Mouse (Mus musculus) heart, embryonic 15.5 days (tissue): ENCODE data around the gene Mfap3l. TPM values are rescaled to one million over a fixed set of nuclear protein-coding genes. Genes with fewer than 3 reads are reported as not detected.

ENCODE experiments used
- ATAC-seq: fragments of 200-750 bp; cut with Nextera tagmentation; replicated peaks from 2 replicates; pipeline ENCODE4 v1.8.0; 2017; ENCODE audit warnings: low read depth, moderate TSS enrichment; ENCODE audit not compliant: insufficient number of reproducible peaks, insufficient read depth, low FRiP score
- H3K27ac ChIP-seq: fragments of 300-500 bp; sonication (generic); 2 replicates; pipeline ENCODE4 v1.5.1; 2015; ENCODE audit warnings: mild to moderate bottlenecking, inconsistent platforms
- H3K27me3 ChIP-seq: fragments of 300-500 bp; sonication (generic); 2 replicates; pipeline ENCODE4 v1.6.1; 2015; ENCODE audit warnings: inconsistent platforms
- H3K36me3 ChIP-seq: fragments of 300-500 bp; sonication (generic); 2 replicates; pipeline ENCODE4 v1.6.1; 2015; ENCODE audit warnings: mild to moderate bottlenecking, inconsistent platforms
- H3K4me1 ChIP-seq: fragments of 300-500 bp; sonication (generic); replicated peaks from 2 replicates; pipeline ENCODE4 v1.6.1; 2015; ENCODE audit warnings: inconsistent platforms
- H3K4me2 ChIP-seq: fragments of 300-500 bp; sonication (generic); 2 replicates; pipeline ENCODE4 v1.6.1; 2015; ENCODE audit warnings: inconsistent platforms, mild to moderate bottlenecking, moderate library complexity
- H3K4me3 ChIP-seq: fragments of 300-500 bp; sonication (generic); 2 replicates; pipeline ENCODE4 v1.5.1; 2015; ENCODE audit warnings: mild to moderate bottlenecking, inconsistent platforms
- H3K9ac ChIP-seq: fragments of 300-500 bp; sonication (generic); 2 replicates; pipeline ENCODE4 v1.6.1; 2015; ENCODE audit warnings: mild to moderate bottlenecking, inconsistent platforms
- H3K9me3 ChIP-seq: fragments of 300-500 bp; sonication (generic); replicated peaks from 2 replicates; pipeline ENCODE4 v1.6.1; 2016; ENCODE audit warnings: inconsistent platforms
- WGBS: fragments of 180-500 bp; shearing (Covaris S2); methylation state at CpG from one replicate; pipeline ENCODE4 v1.1.7; 2015; ENCODE audit warnings: mixed read lengths; 5-methylcytosine and 5-hydroxymethylcytosine counted together
- polyA plus RNA-seq: library from polyadenylated mRNA; unstranded; fragments of >200 nt; fragmentation: Nextera tagmentation; extraction: Ambion mirVana; gene quantifications from 2 replicates; pipeline ENCODE4 v1.2.1, GENCODE M21; 2015

The Mfap3l gene
- polyA plus RNA-seq, 1 experiment from 2014 or later, result 0.67 TPM

- ATAC-seq, result no peak
- H3K4me3 ChIP-seq, result no peak overlapping the region
- 87% methylated on average over 8 of the region's 8 CpGs for WGBS
- no peak overlapping the region for H3K27ac ChIP-seq
- no peaks in the 10 kb centered on the region for H3K36me3 ChIP-seq
- no peaks in the 10 kb centered on the region for H3K9me3 ChIP-seq
- H3K4me2 ChIP-seq, result no peak overlapping the region
- H3K9ac ChIP-seq, result no peak overlapping the region
- no peaks in the 10 kb centered on the region for H3K27me3 ChIP-seq
- no peaks in the 10 kb centered on the region for H3K4me1 ChIP-seq
Observed at GRCm38 (mm10) chr8:60711516-60712086, 79.0 kb downstream of the Mfap3l start.

GRCm38 (mm10) chr8:60714724-60715123 is 82.1 kb downstream of the Mfap3l start:
- H3K36me3 ChIP-seq, result no peaks in the 10 kb centered on the region
- no peaks in the 10 kb centered on the region for H3K9me3 ChIP-seq
- no peaks in the 10 kb centered on the region for H3K4me1 ChIP-seq
- H3K27me3 ChIP-seq, result no peaks in the 10 kb centered on the region
- WGBS, result 77% methylated on average over 3 of the region's 3 CpGs
- no peak overlapping the region for H3K4me2 ChIP-seq
- H3K9ac ChIP-seq, result no peak overlapping the region
- H3K27ac ChIP-seq, result no peak overlapping the region
- H3K4me3 ChIP-seq, result no peak overlapping the region
- no peak for ATAC-seq

- no peaks in the 10 kb centered on the region for H3K4me1 ChIP-seq
- H3K4me2 ChIP-seq, result no peak overlapping the region
- ATAC-seq, result no peak
- H3K27me3 ChIP-seq, result no peaks in the 10 kb centered on the region
- H3K9me3 ChIP-seq, result no peaks in the 10 kb centered on the region
- no peak overlapping the region for H3K27ac ChIP-seq
- H3K36me3 ChIP-seq, result no peaks in the 10 kb centered on the region
- 56% methylated on average over 3 of the region's 3 CpGs for WGBS
- no peak overlapping the region for H3K4me3 ChIP-seq
- no peak overlapping the region for H3K9ac ChIP-seq
Observed at GRCm38 (mm10) chr8:60718692-60719091, 86.1 kb downstream of the Mfap3l start.

Other genes with a start within 250 kb of the Mfap3l start
- not detected in 2 replicates for gene Gm10283, start 129.6 kb upstream of the Mfap3l start, polyA plus RNA-seq
- gene Aadat, start 126.9 kb upstream of the Mfap3l start, polyA plus RNA-seq, result 0.19 TPM in 1 of 2 replicates, not detected in the other